Mouse (Mus musculus): ENCODE results near the gene Pus7l.

GRCm38 (mm10) chr15:94520959-94521358 is 22.4 kb downstream of the Pus7l start:
- TF ChIP-seq POLR2A (IDR thresholded peaks at IDR 0.05; ENCODE audit: control insufficient read depth, extremely low read depth, insufficient read depth, low read length, poor library complexity) (no peak), CTCF (IDR thresholded peaks at IDR 0.05; ENCODE audit: borderline replicate concordance, control insufficient read depth, extremely low read depth, insufficient read depth, low read length, poor library complexity) (no peak)
